Mouse (Mus musculus) hematopoietic stem cell, adult 5-6 weeks (primary cell): Measurements from ENCODE around the gene Il1rap. TPM values are rescaled to one million over a fixed set of nuclear protein-coding genes. Genes with fewer than 3 reads are reported as not detected.

Experiments used
- ATAC-seq, 2 experiments: fragments of 125-278 bp in 1 of 2; replicated peaks in 1 of 2; 2 replicates each; pipeline ENCODE4 v1.8.0; 2016 to 2017; ENCODE audit warnings: inconsistent platforms in 2 of 2, mild to moderate bottlenecking in 2 of 2, moderate number of reproducible peaks in 2 of 2, low read depth in 1 of 2, moderate TSS enrichment in 1 of 2; ENCODE audit not compliant: low FRiP score in 2 of 2, poor library complexity in 2 of 2, severe bottlenecking in 2 of 2, insufficient read depth in 1 of 2, low TSS enrichment in 1 of 2
- total RNA-seq: library from RNA; stranded (forward); fragments of 172-1452, 232-1000 nt; gene quantifications from 2 replicates; pipeline ENCODE4 v1.2.3, GENCODE M21; 2017

Gene Il1rap
- total RNA-seq, result 14.4 and 14.6 TPM in 2 replicates

DNA sequence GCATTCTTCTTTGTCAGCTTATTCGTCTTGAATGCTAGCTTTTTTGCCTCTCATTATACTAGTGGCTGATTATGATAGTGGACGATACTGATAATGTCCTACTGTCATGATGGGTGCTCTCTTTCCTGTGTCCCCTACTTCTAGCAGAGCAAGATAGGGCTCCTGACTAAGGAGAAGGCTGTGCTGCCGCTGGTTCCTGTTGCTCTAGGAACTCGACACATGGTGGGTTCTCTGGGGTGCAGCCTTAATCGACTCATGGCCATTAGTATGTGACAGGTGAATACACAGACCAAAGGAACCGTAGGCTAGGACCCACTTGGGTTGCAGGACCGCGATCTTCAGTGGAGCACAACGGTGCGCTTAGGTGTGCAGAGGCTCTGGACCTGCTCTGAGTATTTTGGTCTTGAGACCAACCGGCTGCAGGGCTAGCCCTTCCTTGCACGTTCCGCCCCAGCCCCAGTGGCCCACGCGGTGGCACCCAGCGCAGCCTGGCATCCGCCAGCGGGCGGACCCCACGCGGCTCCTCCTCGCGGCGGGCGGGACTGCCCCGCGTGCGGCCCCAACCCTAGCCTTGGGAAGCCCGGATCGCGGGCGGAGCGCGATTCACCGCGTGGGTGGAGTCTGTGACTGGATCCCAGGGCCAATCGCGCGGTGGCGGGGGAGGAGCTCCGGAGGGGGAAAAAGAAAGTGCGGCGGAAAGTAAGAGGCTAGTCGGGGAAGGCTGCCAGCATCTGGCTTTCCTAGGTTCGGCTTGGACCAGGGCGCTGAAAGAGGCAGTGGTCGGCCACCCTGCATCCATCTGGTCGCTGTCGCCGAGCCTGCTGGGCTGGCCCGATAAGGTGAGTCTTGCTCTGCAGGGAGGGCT is at the start of gene Il1rap:
Il1rap (plus strand) TSS at position 657 of the 865 bp plus-strand sequence.
- ATAC-seq, result peak; percentile 97 to 98

DNA sequence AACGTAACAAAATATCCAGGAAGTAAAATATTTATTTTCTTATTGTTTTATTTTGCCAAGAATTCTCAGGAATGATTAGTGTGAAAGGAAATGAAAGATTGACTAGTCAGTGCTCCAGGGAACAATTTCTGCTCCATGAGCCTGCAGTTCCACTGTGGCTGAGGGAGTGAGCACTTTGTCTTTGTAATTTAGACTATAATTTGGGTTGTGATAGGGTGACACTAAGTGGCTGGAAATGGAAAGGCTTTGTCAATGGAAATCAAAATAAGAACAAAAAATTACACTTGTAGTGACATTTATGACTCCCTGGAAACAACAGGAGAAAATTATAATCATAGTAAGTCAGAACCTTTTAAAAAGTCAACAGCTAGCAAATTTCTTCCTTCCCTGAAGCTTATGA is 49.2 kb upstream of the Il1rap start:
- ATAC-seq, result no peak

DNA sequence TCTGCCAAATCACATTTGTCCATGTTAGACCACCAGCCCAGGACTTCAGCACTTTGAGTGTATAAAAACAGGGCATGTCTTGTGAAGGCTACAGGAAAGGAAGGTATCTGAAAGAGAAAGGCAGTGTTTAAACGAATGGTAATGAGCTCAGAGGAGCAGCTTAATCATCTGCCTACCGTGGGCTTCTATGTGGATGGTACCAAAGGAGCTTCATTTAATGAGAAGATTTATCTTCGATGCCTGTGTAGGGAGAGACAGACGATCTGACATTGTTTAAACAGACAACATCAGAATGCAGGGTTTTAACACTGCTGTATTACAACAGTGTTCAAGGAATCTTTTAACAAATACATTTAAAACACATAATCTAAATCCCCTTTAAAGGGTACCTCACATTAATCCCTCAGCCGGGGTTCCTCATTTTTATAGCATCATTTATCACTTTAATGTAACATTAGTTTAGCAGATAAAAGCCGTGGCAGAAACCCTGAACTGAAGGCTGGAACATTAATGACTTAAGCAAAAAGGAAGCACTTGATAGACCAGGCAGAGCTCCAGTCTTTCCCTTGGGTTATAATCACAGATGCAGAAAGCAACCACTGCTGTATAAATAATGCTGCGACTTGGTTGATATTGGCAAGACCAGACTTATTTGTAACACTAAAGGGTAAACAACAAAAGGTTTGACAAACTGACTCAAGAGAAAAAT is 35.2 kb upstream of the Il1rap start:
- 0 out of 4 replicates have a peak, but pooled peaks of 1 of the 2 experiments have one; percentile 7 for ATAC-seq

DNA sequence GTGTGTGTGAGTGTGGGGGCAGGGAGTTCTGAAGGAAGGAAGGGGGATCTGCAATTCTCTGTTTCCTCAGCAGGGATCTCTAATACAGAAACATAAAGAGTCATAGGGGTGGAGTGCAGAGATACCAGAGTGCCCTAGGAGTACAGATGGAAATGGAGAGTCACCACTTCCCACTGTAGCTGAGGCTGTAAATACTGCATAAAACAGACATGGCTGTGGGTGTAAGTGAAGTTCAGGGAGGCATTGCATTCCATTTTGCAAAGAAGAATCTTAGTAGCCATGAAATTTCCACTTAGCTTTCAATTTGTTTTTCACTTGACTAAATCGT is 34.7 kb upstream of the Il1rap start:
- no peak for ATAC-seq

DNA sequence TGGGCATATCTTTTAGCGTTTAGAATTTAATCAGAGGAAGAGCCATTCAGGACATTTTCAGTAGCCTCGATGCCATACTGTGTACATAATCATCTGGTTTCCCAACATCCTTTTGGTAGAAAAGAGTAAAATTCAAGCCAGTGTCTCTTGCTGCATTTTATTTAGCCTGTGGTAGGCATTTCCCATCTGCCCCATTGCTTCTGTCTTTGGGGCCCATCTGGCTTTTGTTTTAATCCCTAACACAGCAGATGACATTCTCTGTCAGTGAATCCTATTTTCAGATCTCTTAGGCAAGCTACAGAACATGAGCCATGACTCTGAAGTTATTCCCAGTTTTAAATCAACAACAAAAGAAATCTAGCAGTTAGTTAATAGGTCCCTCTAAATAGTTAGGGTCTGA is 32.3 kb upstream of the Il1rap start:
- ATAC-seq, result no peak

DNA sequence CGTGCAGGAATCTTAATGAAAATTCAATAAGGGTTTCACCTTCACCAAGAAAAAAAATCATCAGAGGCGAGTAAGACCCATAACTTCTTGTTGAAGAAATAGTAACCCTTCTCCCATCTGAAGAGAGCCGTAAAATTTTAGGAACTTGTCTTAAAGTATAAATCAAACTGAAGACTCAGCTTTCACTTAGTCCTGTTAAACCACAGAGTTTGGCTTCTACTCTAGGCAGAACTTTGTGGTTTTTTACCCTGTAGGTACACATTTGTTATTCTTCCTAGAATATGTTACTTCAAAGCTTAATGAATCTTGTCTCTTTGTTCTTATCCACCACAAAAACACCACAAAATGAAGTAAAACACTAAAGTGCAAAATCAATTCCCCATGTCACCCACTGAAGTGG is 29.3 kb upstream of the Il1rap start:
- ATAC-seq, result peak; percentile 74

DNA sequence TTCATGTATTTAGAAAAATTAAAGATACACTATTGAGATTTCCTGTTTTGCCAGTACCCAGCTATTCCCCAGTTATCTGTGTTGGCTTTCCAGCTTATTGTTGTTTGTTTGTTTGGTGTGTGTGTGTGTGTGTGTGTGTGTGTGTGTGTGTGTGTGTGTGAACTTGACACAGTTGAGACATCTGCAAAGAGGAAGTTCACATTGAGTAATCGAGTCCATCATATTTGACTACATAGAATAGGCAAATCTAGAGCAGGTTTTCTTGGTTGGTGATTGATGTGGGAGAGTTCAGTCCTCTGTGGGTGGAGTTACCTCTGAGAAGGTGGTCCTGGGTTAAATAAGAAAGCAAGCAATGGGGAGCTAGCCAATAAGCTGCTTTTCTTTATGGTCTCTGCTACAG is 22.7 kb upstream of the Il1rap start:
- ATAC-seq, result no peak

DNA sequence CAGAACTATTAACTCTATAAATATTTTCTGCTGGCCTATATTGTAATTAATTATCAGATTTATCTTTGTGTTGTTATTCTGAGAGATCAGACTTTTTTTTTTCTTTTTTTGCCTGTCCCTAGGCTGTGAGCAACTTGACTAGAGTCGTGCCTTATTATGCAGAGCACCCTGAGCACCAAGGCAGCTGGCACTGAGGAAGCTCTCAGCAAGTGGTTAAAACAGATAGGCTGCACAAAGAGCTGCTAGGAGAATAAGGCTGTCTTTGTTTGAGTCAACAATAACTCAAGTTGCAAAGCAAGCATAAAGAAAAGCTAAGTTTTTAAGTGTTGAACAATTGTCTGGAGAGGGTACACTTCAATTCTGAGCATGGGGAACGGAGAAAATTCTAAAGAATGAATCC is 19.8 kb upstream of the Il1rap start:
- no peak for ATAC-seq

DNA sequence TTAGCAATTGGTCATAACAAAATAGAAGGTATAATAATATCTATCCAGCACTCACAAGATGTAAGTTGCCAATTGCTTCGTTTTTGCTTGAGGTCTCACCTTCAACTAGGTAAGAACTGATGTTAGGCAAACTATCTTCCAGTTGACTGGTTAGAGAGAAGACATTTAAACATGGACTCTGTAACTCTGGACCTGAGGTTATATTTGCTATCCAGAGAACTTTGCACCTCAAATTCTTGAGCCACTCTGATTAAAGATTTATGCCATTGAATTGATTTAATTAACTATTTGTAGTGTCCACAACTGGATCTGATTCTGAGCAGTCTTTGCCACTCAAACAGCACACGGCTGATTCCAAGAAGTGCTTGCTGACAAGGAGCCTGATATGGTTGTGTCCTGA is 18.7 kb upstream of the Il1rap start:
- no peak for ATAC-seq

DNA sequence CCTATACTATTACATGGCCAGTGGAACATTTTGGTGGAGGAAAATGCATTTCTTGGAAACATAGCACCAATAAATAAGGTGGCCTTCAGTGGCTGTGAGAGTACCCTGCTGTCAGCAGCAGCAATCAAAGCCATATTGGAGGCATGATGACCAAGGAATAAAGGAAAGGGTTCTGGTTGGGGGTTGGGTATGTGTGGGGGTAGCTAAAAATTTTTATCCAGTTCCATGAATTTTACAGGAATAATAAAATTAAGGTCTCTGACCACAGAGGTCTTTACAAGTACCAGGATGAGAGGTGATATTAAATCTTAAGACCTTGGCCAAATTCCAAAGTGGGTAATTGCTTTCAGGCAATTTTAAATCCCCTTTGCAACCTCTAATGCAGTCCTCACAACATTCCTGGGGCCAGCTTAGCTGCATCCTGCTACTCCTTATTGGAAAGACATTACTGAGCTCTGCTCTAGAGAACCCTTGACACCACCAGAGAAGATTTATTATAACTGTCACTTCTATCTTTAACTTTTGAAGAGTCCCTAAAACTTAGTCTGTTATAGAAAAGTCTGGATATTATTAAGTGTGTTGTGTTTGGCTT is 12.0 kb upstream of the Il1rap start:
- ATAC-seq, result no peak

DNA sequence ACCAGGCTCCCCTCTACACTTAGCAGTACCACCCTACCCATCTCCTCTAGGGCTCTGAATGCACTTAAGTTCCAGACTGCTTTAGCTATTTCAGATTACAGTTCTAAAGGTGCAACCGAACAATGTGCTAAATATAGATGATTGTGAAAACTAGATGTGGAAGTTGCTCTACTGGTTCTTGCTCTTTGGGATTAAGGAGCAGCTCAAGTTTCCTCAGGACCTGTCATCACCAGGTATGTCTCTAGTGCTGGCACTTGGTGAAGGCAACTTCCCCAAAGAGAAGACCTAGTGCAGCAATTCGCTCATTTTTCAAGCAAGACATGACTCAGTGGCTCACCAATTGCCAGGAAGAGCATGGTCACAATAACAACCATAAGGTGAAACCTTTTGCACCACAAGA is 9.7 kb upstream of the Il1rap start:
- ATAC-seq, result no peak

DNA sequence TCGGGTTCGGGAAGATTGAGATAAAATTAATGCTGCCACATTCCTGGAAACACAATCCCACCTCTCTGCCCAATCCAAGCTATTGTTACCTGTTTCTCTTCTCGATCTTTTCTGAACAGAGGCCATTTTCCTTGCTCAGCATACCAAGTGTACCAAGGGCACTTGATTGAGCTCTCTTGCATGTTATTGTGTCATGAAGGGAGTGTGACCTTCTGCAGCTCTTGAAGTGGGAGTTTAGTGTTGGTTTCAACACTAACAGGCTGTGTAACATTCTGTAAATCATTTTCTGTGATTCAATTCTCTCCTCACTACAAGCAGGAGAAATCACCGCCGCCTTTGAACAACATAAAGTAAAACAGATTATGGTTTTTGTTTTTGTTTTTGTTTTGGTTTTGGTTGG is 7.3 kb upstream of the Il1rap start:
- no peak for ATAC-seq

DNA sequence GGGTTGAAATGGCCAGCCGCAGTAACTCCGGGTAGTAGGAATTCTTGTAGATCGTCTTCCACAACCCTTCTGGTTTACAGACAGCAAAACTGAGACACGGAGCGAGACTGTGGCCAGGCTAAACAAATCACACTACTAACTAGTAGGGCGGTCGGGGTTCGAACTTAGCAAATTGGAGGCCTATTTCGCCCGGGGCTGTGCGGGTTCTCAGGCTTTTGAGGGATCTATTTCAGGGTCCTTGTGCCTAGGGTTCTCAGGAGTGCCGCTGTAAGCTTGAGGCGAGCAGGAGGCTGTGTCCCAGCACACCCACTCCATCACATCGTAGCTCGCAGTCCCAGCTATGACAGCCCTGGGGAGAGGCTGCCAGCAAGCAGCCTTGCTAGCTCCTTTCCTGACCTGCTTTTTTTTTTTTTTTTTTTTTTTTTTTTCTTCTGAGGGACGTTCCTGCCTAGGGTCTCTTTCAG is 441 bp downstream of the Il1rap start:
- ATAC-seq, result peak; percentile 44 to 50

DNA sequence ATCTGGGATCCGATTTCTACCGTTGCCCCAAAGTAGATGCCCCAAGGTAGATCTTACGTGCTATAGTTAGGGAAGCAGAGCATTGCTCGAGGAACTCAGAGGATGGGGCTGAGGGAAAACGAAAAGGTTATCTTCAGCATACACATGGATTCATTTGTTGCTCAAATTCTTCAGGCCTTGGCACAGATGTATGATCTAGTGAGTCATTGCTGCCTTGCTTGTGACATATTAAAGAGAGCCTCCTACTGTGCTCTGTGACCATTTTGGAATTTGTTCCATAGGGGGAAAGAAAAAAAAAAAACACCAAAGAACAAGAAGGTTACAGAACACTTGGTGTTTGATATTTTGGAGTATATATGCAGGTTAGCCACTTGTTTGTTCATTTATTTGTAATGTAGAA is 4.3 kb downstream of the Il1rap start:
- no peak for ATAC-seq

DNA sequence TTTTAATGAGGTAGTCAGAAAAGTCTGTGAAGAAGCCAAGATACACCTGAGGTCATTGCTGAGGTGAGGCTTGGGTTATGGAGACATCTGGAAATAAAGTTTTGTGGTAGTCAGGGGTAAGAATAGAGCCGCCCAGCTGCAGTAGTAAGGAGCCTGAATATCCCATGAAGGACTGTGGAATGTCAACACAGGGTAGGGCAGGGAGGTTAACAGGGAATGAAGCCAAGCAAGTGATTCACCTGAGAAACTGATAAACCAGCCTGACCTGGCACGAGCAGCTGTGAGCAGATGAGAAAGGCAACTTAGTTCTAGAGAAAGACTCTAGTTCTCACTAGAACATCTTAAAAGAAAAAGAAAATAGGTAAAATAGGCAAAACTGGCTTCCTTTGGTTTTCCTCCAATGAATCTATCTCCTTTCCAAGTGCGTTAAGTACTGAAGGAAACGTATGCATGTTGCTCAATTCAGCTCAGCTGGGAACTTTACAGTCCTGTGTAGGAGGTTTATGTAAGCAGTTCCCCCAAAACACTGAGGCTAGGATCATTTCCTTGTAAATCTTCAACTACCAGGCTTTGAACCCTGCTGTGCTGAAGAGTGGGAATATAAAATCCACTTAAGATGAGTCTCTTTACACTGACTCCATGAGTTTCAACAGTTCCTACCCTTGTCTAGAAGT is 9.5 kb downstream of the Il1rap start:
- no peak for ATAC-seq

DNA sequence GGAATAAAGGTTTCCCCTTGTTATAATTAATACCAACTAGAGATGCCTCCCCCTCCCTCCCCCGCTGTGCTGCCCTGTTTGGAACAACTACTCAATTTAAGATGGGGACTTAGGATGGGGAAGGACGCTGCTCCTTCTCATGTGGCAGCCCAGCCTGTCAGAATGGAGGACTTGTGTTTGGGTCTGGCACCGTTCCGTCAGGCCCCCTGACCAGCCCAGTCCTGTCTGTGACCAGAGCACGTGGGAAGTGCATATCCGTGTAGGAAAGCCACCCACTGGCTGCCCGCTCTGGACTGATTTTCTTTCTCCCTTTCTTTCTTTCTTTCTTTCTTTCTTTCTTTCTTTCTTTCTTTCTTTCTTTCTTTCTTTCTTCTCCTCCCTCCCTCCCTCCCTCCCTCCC is 14.9 kb downstream of the Il1rap start:
- no peak for ATAC-seq

DNA sequence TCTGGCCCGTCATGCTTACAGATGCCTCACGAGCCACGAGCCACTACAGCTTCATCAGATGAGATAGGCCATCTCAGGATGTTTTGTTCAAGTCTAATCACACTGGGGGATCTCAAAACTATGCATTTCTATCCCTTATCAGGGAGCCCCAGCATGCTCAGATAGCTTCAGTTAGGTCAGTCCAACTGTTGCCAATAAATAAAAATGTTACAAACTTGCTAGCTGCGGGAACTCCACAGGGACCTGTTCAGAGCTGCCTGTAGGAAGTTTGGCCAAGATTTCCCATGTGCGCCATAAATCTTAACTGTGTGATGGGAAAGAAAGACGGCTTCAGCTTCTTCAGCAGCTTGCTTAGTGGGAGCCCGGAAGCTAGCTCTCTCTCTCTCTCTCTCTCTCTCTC is 15.8 kb downstream of the Il1rap start:
- no peak for ATAC-seq

DNA sequence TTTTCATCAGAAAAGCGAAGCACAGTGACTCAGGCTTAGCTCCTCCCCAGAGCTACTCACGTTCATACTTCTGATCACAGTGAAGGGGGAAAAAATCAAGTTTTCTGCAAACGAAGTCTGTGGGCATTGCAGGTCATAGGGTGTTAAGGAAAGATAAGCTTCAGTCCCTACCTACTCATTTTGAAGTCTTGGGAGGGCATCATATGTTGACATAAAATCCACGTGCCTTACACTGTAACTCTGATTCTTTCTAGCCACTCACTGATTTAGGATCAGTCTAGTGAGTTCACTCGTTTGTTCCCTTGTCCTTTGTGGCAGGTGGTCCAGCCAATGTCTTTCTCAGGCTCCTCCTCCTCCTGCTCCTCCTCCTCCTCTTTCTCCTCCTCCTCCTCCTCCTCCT is 17.1 kb downstream of the Il1rap start:
- ATAC-seq, result no peak
